Mouse (Mus musculus): Measurements from ENCODE around the gene Tenm3.

The Tenm3 gene

DNA sequence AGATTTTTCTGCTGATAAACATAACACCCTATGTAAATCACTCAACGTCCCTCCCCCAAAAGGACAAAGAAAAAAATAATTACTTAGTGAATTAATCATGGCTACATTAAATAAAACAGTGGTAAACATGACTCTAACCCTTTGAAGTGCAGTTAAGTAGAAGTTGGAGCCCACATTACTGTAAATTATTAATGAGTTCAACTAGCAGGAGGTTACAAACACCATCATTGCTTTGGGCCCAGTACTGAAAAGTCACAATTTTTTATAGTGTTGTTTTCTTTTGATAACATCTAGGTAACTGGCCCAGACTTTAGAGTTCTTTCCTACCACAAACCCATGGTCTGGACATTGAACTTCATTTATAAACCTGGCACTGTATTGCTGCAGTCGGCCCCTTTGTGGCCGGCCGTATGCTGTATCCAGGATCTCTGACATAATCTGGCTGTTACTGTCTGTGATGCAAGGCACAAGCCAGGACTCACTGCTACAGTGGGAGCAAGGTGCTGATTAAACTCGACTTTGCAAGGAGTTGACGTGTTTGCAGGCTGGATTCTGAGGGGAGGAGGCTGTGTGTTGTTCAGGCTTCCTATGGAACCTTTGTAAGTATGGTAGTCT lies 602.7 kb downstream of the Tenm3 start:
- no peak for DNase-seq

DNA sequence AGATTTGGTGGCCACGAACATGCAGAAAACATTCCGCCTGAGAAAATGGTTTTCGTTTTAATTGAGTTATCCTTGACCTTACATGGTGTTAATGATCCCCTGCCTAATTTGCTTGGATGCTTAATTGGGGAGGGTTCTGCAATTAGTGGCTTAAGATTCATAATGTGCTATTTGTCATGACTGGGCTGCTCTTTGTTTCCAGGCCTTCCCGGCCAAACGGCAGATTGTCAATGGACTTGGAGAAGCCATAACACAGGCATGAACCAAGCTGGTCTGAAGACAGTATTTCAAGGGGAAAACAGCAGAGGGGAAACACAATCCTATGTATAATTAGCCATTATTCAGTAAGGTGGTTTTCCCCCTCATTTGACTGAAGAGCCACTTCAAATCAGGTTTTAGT lies 606.8 kb downstream of the Tenm3 start:
- DNase-seq, result no peak

DNA sequence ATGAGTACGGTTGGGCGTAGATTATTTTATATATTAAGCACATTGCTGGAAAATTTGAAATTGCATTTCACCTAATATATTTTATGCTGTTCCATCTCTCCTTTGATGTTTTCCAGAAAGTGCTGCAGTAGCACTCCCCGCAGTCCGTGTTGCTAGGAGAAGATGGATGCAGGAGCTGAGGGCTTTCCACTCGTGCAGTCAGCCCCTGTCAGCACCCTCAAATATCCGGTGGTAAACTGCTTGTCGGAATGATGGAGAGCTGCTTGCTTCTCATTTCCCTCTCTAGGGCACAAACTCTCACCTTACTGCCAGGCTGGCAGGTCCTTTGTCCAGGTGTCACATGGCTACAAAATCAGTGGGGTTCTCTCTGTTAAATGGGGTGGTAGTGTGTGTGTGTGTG lies 610.8 kb downstream of the Tenm3 start:
- no peak for DNase-seq

DNA sequence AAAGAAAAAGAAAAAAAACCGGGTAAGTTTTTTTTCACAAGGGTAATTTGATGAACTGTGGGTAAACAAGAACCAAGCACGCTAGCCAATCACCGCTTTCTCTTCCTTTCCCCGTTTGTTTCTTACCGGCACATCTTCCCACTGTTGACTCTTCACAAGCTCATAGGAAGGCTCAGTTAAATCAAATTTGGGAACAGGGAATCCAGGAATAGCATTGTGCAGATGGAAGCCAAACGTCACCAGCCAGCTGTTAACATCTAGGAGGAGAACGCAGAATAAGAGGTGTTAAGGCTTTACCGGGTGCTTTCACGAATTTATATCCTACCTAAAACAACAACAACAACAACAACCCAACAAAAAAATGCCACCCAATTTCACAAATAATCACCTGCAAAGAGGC lies 611.9 kb downstream of the Tenm3 start:
- no peak for DNase-seq

DNA sequence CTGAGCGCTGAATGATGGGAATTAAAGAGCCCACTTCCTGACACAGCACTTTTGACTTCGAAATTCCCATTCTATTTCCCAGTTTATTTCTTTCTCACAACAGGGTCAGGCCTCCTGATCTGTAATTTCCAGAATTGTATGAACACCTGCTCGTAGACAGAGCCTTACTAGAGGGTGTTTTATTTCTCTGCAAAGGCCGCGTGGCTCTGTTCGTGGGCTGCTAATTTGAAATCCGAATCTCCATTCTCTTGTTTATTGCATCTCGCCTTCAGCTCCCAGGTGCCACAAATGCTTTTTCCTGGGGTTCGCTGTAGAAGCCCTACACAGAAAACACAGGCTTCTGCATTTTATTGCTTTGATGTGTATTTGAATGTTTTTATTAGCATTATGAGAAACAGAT lies 612.4 kb downstream of the Tenm3 start:
- DNase-seq, result no peak

- no peak for DNase-seq
Observed at GRCm38 (mm10) chr8:48228676-48229075, 615.1 kb downstream of the Tenm3 start.

DNA sequence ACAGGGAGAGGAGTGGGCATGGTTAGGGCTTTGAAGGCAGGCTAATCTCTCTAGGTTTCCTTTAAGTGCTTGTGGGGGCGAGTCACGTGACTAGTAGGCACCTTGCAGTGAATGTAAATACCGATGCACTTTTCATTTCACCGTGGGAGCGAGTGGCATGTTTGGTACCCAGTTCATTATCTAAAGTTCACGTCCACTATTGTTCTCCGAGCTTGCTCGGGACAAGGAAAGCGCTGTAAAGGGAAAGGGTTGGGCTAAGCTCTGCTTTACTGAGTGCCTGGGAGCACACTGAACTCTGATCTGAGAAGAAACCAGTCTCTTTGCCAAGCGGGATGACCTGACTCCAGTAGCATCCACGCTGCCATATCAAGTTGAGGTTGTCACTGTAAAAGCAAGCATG lies 619.0 kb downstream of the Tenm3 start:
- DNase-seq, result no peak

GRCm38 (mm10) chr8:48222429-48222769 lies 621.4 kb downstream of the Tenm3 start:
- peak; percentile 76 to 82 for DNase-seq

DNA sequence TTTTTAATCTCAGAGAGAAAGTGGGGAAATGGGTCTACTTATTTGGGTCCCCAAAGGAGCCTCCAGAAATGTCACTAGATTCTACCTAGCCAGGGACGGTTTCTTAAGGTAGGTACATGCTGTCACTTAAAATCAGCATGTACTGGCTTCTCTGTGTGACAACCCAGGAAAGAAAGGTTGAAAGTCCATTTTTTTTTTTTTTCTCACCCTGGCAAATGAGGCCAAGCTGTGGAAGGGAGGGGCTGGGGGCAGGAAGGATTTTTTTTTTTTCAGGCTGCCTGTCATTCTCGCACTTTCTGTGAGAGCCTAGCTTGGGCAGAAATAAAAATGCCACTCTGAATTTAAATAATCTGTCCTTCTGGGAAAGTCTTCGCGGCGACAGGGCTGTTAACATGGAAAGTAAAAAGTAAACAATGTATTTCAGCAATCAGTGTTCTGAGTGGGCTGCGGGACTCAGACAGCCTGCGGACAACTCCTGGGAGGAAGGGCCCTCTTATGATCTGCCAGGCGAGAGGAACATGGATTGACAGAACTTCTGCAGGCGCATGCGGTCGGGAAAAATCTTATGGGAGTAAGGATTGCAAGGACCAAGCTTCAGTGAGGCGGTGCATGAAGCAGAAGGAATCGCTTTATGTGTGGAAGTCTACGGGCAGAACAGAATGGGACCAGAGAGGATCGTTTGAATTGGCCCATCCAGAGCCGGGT lies 621.9 kb downstream of the Tenm3 start:
- peak in 1 of 2 experiments; percentile 12 for DNase-seq

GRCm38 (mm10) chr8:48221304-48221703 lies 622.4 kb downstream of the Tenm3 start:
- DNase-seq, result no peak

- no peak for DNase-seq
Observed at GRCm38 (mm10) chr8:48220529-48221181, 623.1 kb downstream of the Tenm3 start.

- no peak for DNase-seq
Observed at GRCm38 (mm10) chr8:48215071-48215501, 628.7 kb downstream of the Tenm3 start.

DNA sequence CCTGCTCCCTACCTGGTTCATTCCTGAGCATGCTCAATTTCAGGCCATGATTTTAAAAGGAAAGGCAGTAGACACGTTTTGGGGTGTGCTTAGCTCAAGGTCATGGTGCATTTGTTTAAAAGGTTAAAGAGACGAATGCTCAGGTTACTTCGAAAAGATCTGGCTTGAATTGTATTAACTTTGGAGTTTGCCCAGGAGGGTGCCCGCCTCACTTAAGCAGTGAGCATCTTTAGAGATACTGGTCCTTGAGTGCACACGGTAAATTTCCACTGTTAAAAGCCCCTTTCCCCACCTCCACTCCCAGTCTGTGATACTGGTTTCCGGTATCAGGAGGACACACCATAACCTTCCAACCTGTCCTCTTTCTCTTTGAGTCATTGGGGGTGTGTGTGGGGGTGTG lies 629.4 kb downstream of the Tenm3 start:
- DNase-seq, result no peak

- no peak for DNase-seq
Observed at GRCm38 (mm10) chr8:48211931-48212330, 631.8 kb downstream of the Tenm3 start.

DNA sequence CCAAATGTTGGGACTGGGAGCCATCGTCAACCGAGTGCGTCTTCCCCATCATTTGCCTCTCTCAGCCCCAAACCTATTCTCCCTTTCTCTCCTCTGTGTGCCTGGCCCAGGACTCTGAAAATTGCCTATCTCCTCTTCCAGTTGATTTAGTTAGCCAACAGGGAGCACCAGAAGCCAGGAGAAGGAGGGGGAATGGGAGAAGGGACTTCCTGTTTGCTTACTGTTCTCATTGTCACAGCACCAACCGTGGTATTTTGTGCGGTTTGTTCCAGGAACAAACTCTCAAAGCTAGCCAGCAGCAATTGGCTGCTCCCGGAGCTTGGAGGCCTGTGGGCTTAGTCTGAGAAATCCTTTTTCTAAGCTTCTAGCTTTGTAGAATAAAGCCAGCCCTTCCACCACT lies 636.2 kb downstream of the Tenm3 start:
- no peak for DNase-seq

- no peak for DNase-seq
Observed at GRCm38 (mm10) chr8:48206922-48207321, 636.8 kb downstream of the Tenm3 start.

GRCm38 (mm10) chr8:48204838-48205345 lies 638.9 kb downstream of the Tenm3 start:
- no peak for DNase-seq

GRCm38 (mm10) chr8:48204114-48204837 lies 639.5 kb downstream of the Tenm3 start:
- DNase-seq, result no peak

GRCm38 (mm10) chr8:48203611-48204010 lies 640.1 kb downstream of the Tenm3 start:
- DNase-seq, result no peak

- no peak for DNase-seq
Observed at GRCm38 (mm10) chr8:48203161-48203560, 640.6 kb downstream of the Tenm3 start.

DNA sequence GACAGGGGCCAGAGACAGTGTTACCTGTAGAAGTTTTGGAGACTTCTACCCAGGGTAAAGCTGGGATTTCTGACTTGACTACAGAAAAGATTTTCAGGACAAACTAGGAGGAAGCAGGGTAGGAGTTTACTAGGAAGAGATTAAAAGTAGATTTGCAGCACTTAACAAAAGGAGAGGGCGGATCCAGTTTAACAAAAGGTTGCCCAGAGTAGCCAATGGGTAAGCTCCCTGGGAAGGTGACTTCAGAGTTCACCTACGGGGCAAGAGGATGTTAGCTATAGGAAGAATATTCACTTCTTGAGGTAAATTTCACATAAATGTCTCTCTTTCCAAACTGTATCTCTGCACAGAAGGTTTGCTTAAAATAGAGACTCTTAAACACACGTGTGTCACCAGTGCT lies 641.1 kb downstream of the Tenm3 start:
- DNase-seq, result no peak

GRCm38 (mm10) chr8:48199171-48199570 lies 644.6 kb downstream of the Tenm3 start:
- DNase-seq, result no peak

DNA sequence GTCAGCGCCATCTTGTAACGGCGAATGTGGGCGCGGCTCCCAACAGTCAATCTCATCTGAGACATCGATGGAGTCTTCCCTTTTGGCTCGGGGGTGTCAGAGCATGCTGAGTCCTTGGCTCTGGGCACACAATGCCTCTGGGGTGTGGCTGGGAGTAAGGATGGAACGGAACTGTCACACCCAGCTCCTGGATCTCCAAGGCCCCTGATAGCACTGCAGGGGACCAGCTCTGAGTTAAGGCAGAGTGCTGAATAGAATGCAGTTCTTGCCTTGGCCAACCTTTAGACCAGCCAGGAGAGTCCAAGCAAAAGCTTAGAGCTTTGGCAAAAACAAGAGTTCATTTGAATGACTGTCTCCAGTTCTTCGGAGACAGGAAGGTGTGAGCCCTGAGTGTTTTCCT lies 647.8 kb downstream of the Tenm3 start:
- no peak for DNase-seq

- no peak for DNase-seq
Observed at GRCm38 (mm10) chr8:48188586-48188985, 655.2 kb downstream of the Tenm3 start.
